Mouse (Mus musculus) ES-Bruce4 (cell line): Measurements from ENCODE around the gene Frrs1l.

Experiments used
- CTCF ChIP-seq: IDR thresholded peaks from one replicate; pipeline ENCODE4 v1.8.1; 2011; ENCODE audit warnings: low read depth, low read length
- EP300 ChIP-seq: IDR thresholded peaks from 2 replicates; pipeline ENCODE4 v1.6.1; 2011; ENCODE audit warnings: low read depth, low read length; ENCODE audit not compliant: insufficient read depth

DNA sequence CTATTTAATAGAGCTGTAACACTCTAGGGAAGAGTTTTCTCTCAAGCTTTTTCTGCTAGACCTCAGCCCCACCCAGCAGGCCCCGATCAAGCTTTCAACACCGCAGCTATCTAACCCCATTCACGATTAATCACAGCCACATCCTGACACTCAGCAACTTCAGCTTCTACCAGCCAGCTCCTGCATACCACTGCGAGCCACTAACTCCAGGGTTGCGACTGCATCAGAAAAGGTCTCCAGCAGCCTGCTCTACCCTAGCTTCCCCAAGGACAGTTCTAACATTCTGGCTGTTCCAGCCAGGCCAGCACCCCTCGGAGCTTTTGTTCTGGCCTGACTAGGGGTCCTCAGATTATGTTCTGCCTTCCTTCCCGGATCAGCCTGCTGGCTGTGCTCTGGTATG lies 58.1 kb downstream of the Frrs1l start:
- peak; percentile 79; the same call in 1 of the 2 replicates for TF ChIP-seq EP300
- TF ChIP-seq CTCF = no peak
